21 mouse cellular contexts compared by ENCODE assay signal in the genomic region with DNA sequence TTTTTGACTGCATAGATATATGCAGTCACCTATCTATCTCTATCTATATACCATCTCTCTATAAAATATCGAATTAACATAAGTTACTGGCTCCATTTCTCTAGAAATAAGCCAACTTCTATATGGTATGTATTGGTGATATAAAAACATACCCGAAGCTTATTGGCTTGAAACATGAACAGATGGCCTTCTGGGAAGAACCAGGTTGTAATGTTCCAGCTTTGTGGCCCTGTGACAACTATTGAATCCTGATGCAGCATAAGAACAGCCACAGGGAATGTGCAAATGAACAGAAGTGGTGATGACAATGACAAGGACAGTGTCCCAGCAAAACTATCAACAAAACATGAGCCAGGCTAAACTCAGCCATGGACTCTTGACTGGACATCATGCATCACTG.
"Had no signal": no experiment of that assay in that cellular context is flagged by ENCODE, and none has a peak within 500 bp of the region (broad histone marks: within the 10 kb centered on the region; RNA-seq: fewer than 3 reads in every experiment).

No protein-coding gene starts in this region.

- H3K4me2 ChIP-seq: limb, embryonic 12.5 days; limb, embryonic 15.5 days; liver, embryonic 11.5 days; lung, embryonic 14.5 days; midbrain, embryonic 12.5 days; neural tube, embryonic 13.5 days had no signal

- H3K27me3 ChIP-seq: limb, embryonic 15.5 days had no signal

- H3K9ac ChIP-seq: limb, embryonic 12.5 days; limb, embryonic 15.5 days; liver, embryonic 14.5 days; liver, postnatal 0 days; lung, embryonic 14.5 days; midbrain, embryonic 12.5 days; neural tube, embryonic 13.5 days had no signal

- H3K4me3 ChIP-seq: limb, embryonic 12.5 days; limb, embryonic 15.5 days; midbrain, embryonic 12.5 days; myocyte; neural tube, embryonic 13.5 days had no signal

- H3K27ac ChIP-seq: limb, embryonic 12.5 days; limb, embryonic 15.5 days; liver, embryonic 14.5 days; macrophage; midbrain, embryonic 12.5 days; neural tube, embryonic 13.5 days; stomach, postnatal 0 days had no signal

- H3K9me3 ChIP-seq: limb, embryonic 12.5 days; limb, embryonic 15.5 days; midbrain, embryonic 12.5 days; neural tube, embryonic 13.5 days had no signal

- H3K36me3 ChIP-seq: limb, embryonic 12.5 days; limb, embryonic 15.5 days; midbrain, embryonic 12.5 days; neural tube, embryonic 13.5 days had no signal

- DNase-seq: kidney, adult 18-20 months; kidney, adult 9 months; kidney, postnatal 14 days; kidney, postnatal 4 days; liver, postnatal 0 days; lung, embryonic 14.5 days; retina, postnatal 1 day; thymus, adult 2 months; thymus, postnatal 14 days; thymus, postnatal 4 days had no signal

- ATAC-seq: liver, postnatal 0 days; lung, postnatal 0 days; midbrain, embryonic 16.5 days had no signal
